Mouse (Mus musculus) telencephalon, adult 2 months (tissue): ENCODE measurements at regions not wholly inside any gene's neighbourhood (a gene's known extent, or its start where the extent isn't known, plus 50 kb on each side); places are given as distances from the start of the nearest gene placed in this dataset.

Source experiments
- DNase-seq: peaks from one replicate; pipeline ENCODE4 v3.0.0-alpha.2; 2011; ENCODE audit warnings: low read depth, low spot score

DNA sequence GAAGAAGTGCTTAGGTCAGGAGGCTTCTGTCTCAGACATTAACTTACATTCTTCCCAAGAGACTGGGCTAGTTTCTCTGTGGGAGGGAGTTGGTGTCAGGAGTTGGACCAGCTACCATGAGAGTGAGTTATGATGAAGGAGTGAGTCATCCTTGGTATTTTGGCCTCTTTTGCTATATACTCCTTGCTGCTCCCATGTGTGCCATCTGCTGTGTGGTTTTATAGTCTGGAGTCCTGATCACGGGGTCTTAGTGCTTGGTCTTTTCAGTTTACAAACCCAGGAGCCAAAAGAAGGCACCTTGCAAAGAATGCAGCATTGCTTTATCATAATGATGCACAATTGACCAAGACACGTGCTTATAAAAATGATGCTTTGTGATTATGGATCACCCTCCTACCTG lies 56.6 kb downstream of the Zfp503 start:
- peak; percentile 80 for DNase-seq

GRCm38 (mm10) chr14:21931944-21932343 lies 57.5 kb downstream of the Zfp503 start:
- peak; percentile 9 for DNase-seq

DNA sequence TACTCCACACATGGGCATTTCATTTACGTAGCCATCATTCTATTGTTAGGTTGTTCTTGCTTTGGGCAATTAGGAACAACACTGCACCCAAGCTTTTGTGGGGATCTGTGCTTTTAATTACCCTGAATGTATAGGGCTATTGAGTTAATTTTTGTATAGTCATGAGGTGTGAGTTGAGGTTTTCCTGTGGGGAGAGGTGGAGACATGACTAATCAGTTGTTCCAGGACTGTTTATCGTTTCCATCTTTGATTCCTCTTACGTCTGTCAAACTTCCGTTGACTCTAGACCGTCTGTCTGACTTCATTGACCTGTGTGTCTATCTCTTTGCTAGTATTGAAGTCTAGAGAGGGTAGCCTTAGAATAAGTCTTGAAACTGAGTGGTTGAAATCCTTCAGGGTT lies 60.4 kb downstream of the Zfp503 start:
- DNase-seq: no peak

DNA sequence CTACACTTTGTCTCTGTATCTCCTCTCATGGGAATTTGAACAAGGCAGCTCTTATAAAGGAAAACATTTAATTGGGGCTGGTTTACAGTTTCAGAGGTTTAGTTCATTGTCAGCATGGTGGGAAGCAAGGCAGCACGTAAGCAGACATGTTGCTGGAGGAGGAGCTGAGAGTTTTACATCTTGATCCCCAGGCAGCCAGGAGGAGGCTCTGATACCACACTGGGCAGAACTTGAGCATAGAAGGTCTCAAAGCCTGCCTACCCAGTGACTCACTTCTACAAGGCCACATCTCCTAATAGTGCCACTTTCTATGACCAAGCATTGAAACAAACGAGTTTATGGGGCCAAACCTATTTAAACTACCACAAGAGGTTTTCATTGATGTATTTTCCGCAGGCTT lies 67.9 kb upstream of the Comtd1 start:
- DNase-seq: no peak

DNA sequence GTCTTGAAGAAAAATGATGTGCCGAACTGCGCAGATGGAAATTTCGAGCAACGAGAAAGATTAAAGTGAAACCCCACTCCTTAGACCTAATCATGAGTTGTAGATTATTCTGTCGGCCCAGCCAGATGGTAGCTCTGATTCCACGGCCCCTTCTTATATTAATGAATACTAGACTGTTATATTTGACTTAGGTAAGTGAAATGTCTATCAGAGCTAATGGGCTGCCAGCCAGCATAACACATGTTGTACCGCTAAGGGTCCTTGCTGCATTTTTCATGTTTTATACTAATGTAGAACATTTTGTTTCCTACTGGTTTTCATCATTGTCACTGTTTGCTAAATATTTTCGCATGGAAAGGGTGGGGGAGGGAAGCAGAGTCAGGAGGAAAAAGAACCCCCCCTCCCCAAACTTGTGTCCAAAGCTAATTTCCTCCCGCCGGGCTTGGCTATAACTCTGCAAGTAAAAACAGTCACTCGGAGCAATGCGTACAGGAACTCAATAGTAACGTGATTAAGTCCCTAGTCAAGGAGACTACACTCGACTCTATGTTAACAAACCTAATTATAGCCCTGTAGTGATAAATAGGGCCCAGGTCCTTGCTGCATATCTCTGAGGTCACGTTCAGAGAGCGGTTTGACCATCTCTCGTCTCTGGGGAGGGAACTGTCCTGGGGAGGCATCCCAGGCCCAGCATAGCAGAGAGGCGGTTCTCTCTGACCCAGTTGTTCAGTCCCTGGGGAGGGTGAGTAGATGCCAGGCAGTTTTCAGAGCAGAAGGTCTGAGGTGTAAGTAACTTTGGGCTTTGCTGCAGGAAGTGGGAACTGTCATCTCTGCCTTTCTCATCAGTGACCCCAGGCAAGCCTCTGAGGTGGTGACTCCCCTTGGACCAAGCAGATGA lies 56.0 kb upstream of the Comtd1 start:
- DNase-seq: no peak

DNA sequence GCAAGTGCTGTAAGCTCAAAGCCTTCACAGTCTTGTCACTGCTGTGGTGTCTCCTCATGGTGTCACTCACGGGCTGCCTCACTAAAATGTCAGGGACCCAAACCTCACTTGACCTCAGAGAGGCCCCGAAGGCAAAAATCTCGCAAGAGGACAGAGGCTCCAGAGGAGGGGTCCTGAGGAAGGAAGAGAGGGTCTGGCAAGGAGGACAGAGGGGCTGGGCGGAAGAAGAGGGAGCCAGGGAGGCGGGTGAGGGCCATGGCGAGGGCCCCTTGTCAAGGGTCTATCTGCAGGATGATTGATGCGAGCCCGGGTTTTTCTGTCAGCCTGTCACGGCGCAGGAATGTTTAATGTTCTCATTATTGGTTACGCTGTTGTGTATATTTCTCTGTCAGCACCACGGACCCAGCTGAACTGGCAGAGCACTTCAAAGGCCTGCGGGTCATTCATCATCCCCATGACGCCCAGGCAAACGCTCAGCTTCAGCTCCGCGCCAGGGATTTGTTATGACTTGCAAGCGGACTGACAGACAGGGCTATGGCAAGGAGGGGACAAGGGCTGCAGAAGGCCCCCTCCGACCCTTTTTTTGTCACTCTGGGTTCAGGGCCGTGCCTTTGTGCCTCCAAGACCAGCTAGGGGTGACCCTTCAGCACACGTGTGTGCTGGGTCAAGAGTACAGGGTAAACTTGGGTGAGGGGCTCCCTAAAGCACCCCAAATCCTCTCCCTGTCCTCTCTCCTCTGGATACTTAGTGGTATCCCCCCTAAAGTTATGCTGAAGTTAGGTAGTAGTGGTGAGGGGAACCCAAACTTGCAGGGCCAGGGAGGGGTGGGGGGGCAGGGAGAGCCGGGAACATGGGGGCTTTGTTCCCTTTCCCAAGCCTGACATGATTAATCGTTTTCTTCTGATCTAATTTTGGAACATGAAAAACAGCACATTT lies 55.1 kb upstream of the Comtd1 start:
- DNase-seq: no peak

GRCm38 (mm10) chr14:21902856-21903255 lies 54.1 kb upstream of the Comtd1 start:
- DNase-seq: no peak

DNA sequence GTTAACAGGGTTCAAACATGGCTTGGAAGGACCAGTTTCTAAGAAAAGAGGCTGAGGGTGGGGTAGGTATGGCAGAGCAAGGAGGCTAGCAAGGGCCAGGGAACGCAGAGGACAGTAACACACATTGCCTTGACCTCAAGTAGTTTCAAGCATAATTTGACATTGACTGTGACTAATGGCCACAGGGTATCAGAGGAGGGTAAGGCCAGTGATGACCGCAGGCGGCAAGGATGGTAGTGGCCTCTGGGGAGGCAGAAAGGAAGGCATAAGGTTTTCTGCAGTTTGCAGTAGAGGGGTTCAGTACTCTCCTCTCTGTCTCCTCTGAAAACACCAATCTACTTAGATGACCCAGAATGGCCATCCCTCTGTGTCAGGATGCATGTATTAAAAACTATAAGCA lies 53.7 kb upstream of the Comtd1 start:
- DNase-seq: no peak

DNA sequence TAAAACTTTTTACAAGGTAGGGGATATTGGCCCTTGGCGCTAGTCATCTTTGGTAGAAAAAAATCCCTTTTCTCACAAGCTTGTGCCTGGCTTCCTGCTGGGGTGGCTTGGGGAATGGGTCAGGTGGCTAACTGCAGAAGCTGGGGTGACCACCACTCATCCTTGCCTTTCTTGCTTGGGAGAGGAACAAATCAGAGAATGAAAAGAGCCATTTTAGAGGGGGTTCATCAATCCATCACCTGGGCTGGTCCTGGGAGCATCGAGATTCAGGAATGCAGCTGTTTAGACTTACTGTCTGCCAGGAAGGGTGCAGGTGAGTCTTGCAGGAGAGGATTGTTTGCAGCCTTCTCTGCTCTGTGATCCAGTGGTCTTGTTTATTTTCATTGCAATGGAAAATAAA lies 52.2 kb upstream of the Comtd1 start:
- no peak for DNase-seq

DNA sequence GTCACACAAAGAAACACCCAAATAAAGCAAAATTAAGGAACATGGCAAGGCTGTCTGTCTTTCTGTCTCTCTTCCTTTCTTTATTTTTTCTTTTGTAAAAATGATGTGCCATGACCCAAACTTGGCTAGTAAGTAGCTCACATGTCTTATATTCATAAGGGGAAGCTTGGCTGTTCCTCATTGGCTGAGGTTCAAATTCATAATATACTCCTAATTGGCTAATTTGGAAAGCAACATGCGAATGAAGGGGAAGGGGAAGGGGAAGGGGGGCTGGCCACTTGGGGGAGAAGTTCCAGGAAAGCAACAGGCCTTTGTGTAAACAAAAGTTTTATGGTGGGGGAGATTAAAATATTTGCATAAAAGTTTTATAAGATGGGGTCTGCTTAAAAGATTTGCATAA lies 51.7 kb upstream of the Comtd1 start:
- DNase-seq: no peak
